Mouse (Mus musculus) thymus, postnatal 10 days (tissue): ENCODE measurements around the gene Stkld1.
"Not testable (repeated sequence)": the region's sequence is repeated elsewhere in the genome, so short reads cannot be mapped to it uniquely, and the experiment has no call there.

ENCODE experiments used
- DNase-seq, 2 experiments: peaks; one replicate each; pipeline ENCODE4 v3.0.0; 2021; ENCODE audit warnings: low spot score in 2 of 2

Stkld1 gene

GRCm38 (mm10) chr2:26933304-26934055 lies at the start of gene Stkld1, which contains the start of gene Surf4:
TSS of gene Stkld1 (plus strand) at chr2:26934047.
TSS of gene Surf4 (minus strand) at chr2:26933928.
- peak; percentile 94 for DNase-seq

- DNase-seq, result not testable (repeated sequence)
Measured at GRCm38 (mm10) chr2:26885541-26885940, 48.3 kb upstream of the Stkld1 start.

GRCm38 (mm10) chr2:26886170-26886569 lies 47.7 kb upstream of the Stkld1 start:
- not testable (repeated sequence) for DNase-seq

GRCm38 (mm10) chr2:26895898-26896297 lies 37.9 kb upstream of the Stkld1 start:
- DNase-seq, result no peak

- DNase-seq, result no peak
Measured at GRCm38 (mm10) chr2:26900731-26901130, 33.1 kb upstream of the Stkld1 start.

- DNase-seq, result no peak
Measured at GRCm38 (mm10) chr2:26901834-26902400, 31.9 kb upstream of the Stkld1 start.

- DNase-seq, result peak; percentile 94 to 95
Measured at GRCm38 (mm10) chr2:26902467-26903220, 31.2 kb upstream of the Stkld1 start, which contains the start of gene Surf6. TSS of gene Surf6 (minus strand) at chr2:26902879.

- no peak for DNase-seq
Measured at GRCm38 (mm10) chr2:26903311-26903710, 30.5 kb upstream of the Stkld1 start.

GRCm38 (mm10) chr2:26905936-26906335 lies 27.9 kb upstream of the Stkld1 start:
- no peak for DNase-seq

GRCm38 (mm10) chr2:26906431-26906830 lies 27.4 kb upstream of the Stkld1 start:
- DNase-seq, result no peak

GRCm38 (mm10) chr2:26907109-26907508 lies 26.7 kb upstream of the Stkld1 start:
- peak in 1 of 2 experiments; percentile 44 for DNase-seq

GRCm38 (mm10) chr2:26908710-26909386 lies 25.0 kb upstream of the Stkld1 start:
- peak; percentile 26 to 36 for DNase-seq

- no peak for DNase-seq
Measured at GRCm38 (mm10) chr2:26909387-26909784, 24.5 kb upstream of the Stkld1 start.

GRCm38 (mm10) chr2:26910124-26910993 lies 23.5 kb upstream of the Stkld1 start, which contains the start of the genes Med22 and Rpl7a:
TSS of gene Med22 (minus strand) at chr2:26910677.
TSS of gene Rpl7a (plus strand) at chr2:26910764.
- peak; percentile 98 to 100 for DNase-seq

GRCm38 (mm10) chr2:26910994-26911765 lies 22.7 kb upstream of the Stkld1 start:
- DNase-seq, result peak in 1 of 2 experiments; percentile 56

- DNase-seq, result no peak
Measured at GRCm38 (mm10) chr2:26912253-26912770, 21.5 kb upstream of the Stkld1 start.

- no peak for DNase-seq
Measured at GRCm38 (mm10) chr2:26913416-26914147, 20.3 kb upstream of the Stkld1 start.

GRCm38 (mm10) chr2:26914148-26914941 lies 19.5 kb upstream of the Stkld1 start:
- DNase-seq, result no peak
